Mouse (Mus musculus) brain, embryonic 18.5 days (tissue): Measurements from ENCODE around the gene Tubb4b.

Experiments
- DNase-seq: peaks from one replicate; pipeline ENCODE4 v3.0.0-alpha.2; 2012; ENCODE audit warnings: low read depth, low spot score

The Tubb4b gene

GRCm38 (mm10) chr2:25225811-25226379 is 1.4 kb upstream of the Tubb4b start:
- no peak for DNase-seq

GRCm38 (mm10) chr2:25224766-25225752 is 557 bp upstream of the Tubb4b start:
- DNase-seq: peak; percentile 99

- no peak for DNase-seq
Measured at GRCm38 (mm10) chr2:25223681-25224491, 616 bp downstream of the Tubb4b start.

GRCm38 (mm10) chr2:25221331-25221772 is 3.1 kb downstream of the Tubb4b start:
- no peak for DNase-seq

- no peak for DNase-seq
Measured at GRCm38 (mm10) chr2:25218445-25218844, 6.1 kb downstream of the Tubb4b start, which contains the start of gene Fam166a. TSS of gene Fam166a (plus strand) at chr2:25218745.

- no peak for DNase-seq
Measured at GRCm38 (mm10) chr2:25217666-25218065, 6.8 kb downstream of the Tubb4b start.

GRCm38 (mm10) chr2:25214444-25214843 is 10.1 kb downstream of the Tubb4b start, which contains the start of gene Stpg3:
TSS of gene Stpg3 (minus strand) at chr2:25214637.
- DNase-seq: no peak

GRCm38 (mm10) chr2:25213266-25213865 is 11.1 kb downstream of the Tubb4b start:
- DNase-seq: no peak

GRCm38 (mm10) chr2:25211121-25211670 is 13.3 kb downstream of the Tubb4b start, which contains the start of gene Nelfb:
TSS of gene Nelfb (minus strand) at chr2:25211489.
- DNase-seq: peak; percentile 46

- DNase-seq: no peak
Measured at GRCm38 (mm10) chr2:25210686-25211085, 13.8 kb downstream of the Tubb4b start.

GRCm38 (mm10) chr2:25207593-25207992 is 16.9 kb downstream of the Tubb4b start:
- DNase-seq: no peak

- DNase-seq: no peak
Measured at GRCm38 (mm10) chr2:25203631-25204214, 20.8 kb downstream of the Tubb4b start.

GRCm38 (mm10) chr2:25200631-25201030 is 23.9 kb downstream of the Tubb4b start:
- no peak for DNase-seq

- DNase-seq: no peak
Measured at GRCm38 (mm10) chr2:25197946-25198345, 26.6 kb downstream of the Tubb4b start.

- DNase-seq: no peak
Measured at GRCm38 (mm10) chr2:25197191-25197590, 27.3 kb downstream of the Tubb4b start.

GRCm38 (mm10) chr2:25196172-25196954 is 28.1 kb downstream of the Tubb4b start, which contains the start of gene Tor4a:
TSS of gene Tor4a (minus strand) at chr2:25196886.
- DNase-seq: no peak

- no peak for DNase-seq
Measured at GRCm38 (mm10) chr2:25195211-25196156, 29.0 kb downstream of the Tubb4b start.

GRCm38 (mm10) chr2:25194486-25195171 is 29.9 kb downstream of the Tubb4b start:
- no peak for DNase-seq
